Mouse (Mus musculus): Measurements from ENCODE around the gene Sumf1.

Gene Sumf1

DNA sequence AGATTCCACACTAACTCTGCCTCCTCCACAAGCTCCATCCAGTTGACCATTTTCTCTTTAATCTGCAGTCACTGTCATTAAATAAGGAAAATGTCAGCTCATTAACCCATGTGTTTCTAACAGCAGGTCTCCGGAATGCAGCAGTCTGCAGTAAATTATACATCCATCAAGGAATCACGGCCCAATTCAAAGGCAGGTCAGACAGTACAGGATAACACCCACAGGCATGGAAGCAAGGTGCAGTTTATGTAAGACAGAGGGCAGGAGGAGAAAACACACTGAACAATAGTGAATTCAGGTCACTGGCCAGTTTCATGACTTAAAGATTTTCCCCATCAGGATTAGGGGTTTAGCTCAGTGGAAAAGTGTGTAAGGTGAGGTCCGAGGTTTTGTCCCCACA, 40.1 kb downstream of the Sumf1 start:
- DNase-seq = no peak

DNA sequence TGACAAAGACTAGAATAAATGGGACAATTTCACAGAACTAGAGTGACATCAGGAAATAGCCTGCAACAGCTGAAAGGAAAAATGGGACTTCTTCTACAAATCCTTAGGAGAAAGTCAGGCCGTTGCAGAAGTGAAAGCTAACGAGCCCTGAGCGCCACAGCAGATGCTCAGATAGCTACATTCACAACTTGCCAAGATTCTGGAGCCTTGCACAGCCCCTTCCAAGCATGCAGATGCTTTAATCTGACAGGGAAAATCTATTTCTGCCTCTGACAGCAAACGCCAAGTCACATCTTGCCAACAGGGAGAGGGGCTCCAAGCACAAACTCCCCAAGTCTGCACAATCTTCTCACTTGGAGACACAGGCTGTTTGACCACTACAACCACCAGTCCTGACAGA, 42.6 kb downstream of the Sumf1 start:
- peak; percentile 30 for DNase-seq

GRCm38 (mm10) chr6:108140722-108141490, 44.5 kb downstream of the Sumf1 start:
- DNase-seq = no peak

GRCm38 (mm10) chr6:108137031-108137430, 48.4 kb downstream of the Sumf1 start:
- DNase-seq = no peak

DNA sequence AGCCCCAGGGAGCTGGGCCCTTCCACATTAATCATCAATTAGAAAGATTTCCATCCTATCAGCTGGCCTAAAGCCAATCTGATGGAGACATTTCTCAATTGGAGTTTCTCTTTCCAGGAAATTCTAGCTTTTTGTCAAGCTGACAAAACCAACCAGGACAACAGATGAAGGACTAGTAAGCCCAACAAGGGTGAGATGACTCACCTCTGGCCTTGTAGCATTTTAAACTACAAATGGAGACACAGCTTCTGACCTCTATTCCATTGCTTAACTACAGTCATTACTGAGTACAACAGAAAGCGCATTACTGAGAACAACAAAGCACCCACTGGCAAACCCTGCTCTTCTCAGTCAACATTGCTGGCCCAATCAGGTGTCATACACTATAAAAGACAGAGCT, 49.1 kb downstream of the Sumf1 start:
- no peak for DNase-seq

DNA sequence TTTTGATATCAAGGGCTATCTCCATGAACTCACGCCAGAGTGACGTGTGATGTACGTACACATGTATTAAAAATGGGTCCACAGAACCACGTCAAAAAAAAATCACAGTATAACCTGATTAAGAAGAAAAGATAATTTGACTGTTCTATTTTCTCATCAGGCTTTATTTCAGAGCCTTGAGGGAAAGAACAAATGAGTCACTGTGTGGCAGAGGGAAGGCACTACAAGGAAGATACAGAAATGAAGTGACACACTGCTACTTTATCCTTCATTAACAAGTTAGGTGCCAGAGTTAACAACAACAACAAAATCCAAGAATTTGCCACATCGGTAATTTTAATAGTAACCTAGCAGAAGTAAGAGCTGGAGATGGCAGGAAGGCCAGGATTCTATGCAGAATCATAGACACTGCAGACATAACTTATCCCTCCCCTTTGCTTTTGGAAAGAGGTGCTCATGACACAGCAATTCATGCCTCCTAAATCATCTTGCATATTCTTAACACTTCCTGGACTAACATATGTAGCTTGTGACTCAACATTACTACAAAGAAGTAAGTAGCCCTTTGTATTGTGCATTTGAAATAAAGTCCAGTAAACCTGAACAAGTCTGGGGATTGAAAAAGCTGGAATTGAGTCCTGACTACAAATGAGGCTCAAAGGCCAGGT, 53.0 kb downstream of the Sumf1 start:
- DNase-seq = no peak

DNA sequence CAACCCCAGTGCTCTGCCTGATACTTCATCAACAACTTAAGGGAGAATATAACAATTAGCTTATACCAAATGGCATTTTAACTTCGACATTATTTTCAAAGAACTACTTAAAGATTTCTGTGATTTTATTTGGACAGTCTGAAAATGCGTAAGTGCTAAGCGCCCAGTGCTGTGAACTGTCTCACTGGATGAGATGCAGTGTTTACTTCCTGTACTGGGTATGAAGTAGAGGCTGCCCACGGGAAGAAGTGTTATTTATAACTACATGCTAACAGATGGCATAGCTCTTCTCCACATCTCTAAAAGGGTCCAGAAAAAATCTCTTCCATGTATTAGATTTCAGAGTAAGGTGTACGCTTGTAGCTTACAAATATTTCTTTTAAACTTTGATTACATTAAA, 54.7 kb downstream of the Sumf1 start:
- no peak for DNase-seq

- no peak for DNase-seq
These were observed 58.8 kb downstream of the Sumf1 start for GRCm38 (mm10) chr6:108126631-108127030.

DNA sequence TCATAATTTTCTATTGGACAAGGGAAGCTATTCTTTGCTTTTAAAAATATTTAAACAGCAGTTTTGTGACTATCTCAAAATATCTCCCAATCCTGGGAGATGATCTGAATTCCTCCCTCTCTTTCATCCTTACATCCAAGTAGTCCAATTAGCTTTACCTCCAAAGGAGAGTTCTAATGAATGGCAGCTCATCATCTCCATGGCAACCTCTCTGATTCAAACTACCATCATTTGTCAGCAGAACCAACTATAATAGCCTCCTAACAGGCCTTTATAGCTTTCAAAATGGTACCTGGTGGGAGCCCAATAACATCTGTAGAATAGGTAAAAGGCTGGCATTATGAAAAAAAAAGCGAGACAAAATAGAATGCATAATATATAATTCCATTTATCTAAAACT, 59.9 kb downstream of the Sumf1 start:
- DNase-seq = no peak

DNA sequence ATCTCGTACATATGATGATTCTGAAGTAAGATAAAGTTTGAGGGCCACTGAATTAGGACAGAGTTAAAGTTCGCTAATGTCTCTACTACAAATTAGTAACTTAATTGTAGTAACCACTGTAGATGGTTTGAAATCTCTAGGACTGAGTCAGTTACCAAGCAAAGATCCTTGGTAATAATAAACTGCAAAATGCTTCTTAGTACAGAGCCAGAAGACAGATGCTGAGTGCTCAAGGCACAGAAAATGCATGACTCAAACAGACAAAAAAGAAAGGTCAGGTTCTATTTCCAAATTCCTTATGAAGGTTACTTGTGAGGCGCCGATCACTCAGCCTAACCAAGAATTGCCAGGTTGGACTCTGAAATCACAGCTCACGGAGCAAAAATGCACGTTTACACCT, 67.5 kb downstream of the Sumf1 start:
- no peak for DNase-seq

GRCm38 (mm10) chr6:108114971-108115370, 70.4 kb downstream of the Sumf1 start:
- DNase-seq = no peak

DNA sequence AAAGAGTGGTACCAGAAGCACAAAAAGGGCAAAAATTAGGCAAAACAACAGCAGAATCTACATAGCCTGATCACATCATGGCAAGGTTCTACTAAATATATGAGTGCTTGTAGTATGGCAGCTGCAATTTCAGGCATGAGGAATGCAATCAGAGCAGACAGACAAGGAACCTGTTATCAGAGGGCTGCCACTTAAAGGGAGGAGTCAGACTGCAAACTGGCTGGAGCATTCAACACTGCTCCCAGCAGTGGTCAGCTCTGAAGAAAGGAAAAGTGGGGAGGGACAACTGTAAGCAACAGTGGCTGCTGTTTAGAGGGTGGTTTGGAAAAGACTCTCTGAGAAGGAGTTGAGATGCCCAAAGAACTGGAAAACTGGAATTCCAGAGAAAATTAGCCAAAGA, 73.7 kb downstream of the Sumf1 start:
- no peak for DNase-seq

- no peak for DNase-seq
These were observed 75.0 kb downstream of the Sumf1 start for GRCm38 (mm10) chr6:108110336-108110735.

DNA sequence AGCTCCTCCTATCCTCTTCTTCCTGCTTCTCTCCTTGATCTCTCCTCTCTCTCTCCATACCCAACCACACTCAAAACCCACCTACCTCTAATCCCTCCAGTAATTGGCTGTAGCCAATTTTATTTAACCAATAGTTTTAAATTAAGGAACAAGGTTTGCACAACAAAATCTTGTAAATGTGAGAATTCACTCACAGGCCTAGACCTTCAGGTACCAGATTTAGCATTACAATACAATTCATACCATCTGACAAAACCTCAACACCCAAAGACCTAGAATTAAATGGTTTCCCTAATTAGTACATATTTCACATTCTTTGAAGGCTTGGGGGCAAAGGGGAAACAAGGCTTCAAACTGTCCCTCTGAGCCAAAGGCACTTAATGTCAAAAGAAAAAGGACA, 78.0 kb downstream of the Sumf1 start:
- no peak for DNase-seq

- DNase-seq = no peak
These were observed 83.2 kb downstream of the Sumf1 start for GRCm38 (mm10) chr6:108101936-108102830.

DNA sequence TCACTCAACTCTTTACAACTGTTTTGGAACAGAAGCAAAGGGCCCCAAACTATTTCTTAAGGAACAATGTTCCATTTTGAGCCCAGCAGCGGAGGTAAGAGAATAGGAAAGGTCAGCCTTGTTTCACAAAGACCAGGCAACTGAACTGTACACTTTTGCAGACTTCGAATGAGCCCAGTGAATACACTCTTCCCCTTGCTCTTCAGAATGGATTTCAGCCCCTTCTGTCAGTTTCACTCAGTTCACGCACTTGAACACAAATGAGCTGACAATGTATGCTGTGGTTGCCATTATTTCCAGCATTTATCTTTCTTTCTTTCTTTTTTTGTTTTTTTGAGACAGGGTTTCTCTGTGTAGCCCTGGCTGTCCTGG, 86.5 kb downstream of the Sumf1 start:
- no peak for DNase-seq

DNA sequence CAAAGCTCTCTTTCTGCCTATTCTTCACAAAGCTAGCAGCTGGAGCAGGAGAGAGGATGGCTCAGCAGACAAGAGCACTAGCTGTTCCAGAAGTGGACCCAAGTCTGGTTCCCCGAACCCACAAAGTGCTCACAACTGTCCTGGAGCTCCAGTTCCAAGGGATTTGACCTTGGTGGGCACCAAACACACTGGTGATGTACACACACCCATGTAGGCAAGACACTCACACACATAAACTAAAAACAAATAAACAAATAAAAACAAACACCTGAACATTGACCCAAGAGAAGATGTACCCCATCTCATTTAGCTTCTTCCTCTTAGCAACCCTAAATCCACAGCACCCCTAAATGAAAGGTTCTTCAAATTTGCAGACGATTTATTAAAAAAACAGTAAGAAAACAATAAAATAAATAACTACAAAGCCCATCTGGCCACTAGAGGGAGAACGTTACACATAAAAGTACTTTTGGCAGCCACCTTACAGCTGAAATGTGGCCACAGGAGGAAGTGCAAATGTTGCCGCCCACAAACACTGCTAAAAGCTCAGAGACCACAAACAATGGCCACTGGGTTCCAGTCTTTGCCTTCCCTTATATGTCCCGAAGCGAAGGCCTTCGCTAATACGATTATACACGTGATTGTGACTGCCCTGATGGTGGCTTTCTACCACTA, 87.1 kb downstream of the Sumf1 start:
- peak; percentile 41 for DNase-seq

- no peak for DNase-seq
These were observed 89.9 kb downstream of the Sumf1 start for GRCm38 (mm10) chr6:108095445-108095844.

DNA sequence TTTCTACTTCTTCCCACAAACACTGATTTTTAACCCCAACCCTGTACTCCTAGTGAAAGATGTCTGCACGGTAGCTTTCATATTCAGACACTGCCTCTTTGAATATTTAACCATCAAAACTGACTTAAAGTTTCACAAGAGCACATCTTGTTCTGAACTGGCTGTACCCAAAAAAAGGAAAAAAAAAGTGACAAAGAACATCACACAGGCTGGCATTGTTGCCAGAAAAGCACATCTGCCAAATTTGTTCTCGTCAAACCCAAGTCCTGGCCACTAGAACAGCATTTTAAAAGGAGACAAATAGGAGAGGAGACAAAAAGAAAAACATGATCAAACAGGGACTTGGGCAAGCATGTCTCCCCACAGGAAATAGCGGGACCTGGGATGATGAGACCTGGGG, 91.9 kb downstream of the Sumf1 start:
- DNase-seq = no peak

- no peak for DNase-seq
These were observed 92.7 kb downstream of the Sumf1 start for GRCm38 (mm10) chr6:108092646-108093045.

DNA sequence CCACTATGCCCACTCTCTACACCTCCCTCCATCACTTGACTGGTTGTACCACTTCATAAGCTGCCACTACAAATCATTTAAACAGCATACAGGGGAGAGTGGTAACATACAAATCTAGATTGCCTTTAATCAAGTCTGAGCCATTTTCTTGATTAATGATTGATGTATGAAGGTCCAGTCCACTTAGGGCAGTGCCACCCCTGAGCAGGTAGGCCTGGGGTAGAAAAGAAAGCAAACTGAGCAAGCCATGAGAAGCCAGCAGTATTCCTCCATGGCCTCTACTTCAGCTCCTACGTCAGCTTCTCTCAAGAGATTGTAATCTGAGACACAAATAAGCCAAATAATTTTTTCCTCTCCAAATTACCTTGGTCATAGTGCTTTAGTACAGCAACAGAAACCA, 94.1 kb downstream of the Sumf1 start:
- DNase-seq = no peak

- DNase-seq = no peak
These were observed 109.5 kb downstream of the Sumf1 start for GRCm38 (mm10) chr6:108075857-108076256.

DNA sequence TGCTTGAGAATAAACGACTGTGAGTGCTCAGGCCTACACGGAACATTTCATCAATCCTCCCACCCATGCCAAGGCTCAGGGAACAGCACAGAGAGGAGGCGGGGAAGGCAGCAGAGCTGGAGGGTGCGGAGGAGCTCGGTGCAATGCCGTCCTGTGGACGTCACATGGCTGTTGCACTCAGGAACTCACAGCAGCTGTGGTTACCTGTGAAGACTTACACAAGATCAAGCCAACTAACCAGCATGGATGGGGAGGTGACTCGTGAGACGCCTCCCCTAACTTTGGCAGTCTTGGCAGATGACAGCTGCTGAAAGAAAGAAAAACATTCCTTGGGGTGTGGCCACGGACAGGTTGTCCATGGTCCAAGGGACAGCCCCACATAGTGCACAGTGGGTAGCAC, 110.8 kb downstream of the Sumf1 start:
- no peak for DNase-seq
